8 mouse cellular contexts compared by ENCODE assay signal in genomic region chr3:88510421-88511289, GRCm38 (mm10). TPM values are rescaled to one million over a fixed set of nuclear protein-coding genes. Genes with fewer than 3 reads are reported as not detected.
DNase-seq lines count a peak whose midpoint lies in the region; ATAC-seq and TF ChIP-seq lines count a peak whose summit lies in the region.

No protein-coding gene starts in this region.

- peak; percentile 73 for DNase-seq in CD4-positive, CD25-positive, alpha-beta regulatory T cell, adult 2 months (ENCODE audit: low read depth, low spot score)
- DNase-seq in thymus, adult 2 months = no peak
- DNase-seq in thymus, postnatal 4 days = no peak
- DNase-seq in embryo, embryonic 9.5 days (ENCODE audit: extremely low spot score) = no peak
- no peak for DNase-seq in left cerebral cortex, adult 8-10 months (ENCODE audit: low spot score in 2 of 2)
- no peak for DNase-seq in lung, postnatal 36 days

- no peak for TF ChIP-seq POLR2A in thymus, adult 2 months (IDR thresholded peaks at IDR 0.05; ENCODE audit: control insufficient read depth, extremely low read depth, insufficient read depth, low read length, poor library complexity)

- no peak overlapping the region for H3K4me3 ChIP-seq in thymus, adult 2 months (ENCODE audit: control insufficient read depth, insufficient read depth, low read length)
- H3K4me3 ChIP-seq in liver, embryonic 12.5 days = peak overlapping the region; percentile 53

- 22% methylated on average over 13 of the region's 13 CpGs for WGBS in thymus, adult 2 months
- WGBS in liver, embryonic 12.5 days (ENCODE audit: insufficient replicate concordance) = 48% methylated on average over 13 of the region's 13 CpGs

- ATAC-seq in CD4-positive, CD25-positive, alpha-beta regulatory T cell, adult 4 months = no peak
- ATAC-seq in liver, embryonic 12.5 days = no peak

- no peaks in the 10 kb centered on the region for H3K36me3 ChIP-seq in thymus, adult 2 months (ENCODE audit: control insufficient read depth, insufficient read depth, low read length)
- no peaks in the 10 kb centered on the region for H3K36me3 ChIP-seq in liver, embryonic 12.5 days

- peaks cover 66% of the 10 kb centered on the region for H3K4me1 ChIP-seq in thymus, adult 2 months (replicated peaks; ENCODE audit: control insufficient read depth, insufficient read depth, low read length)
- peaks cover 83% of the 10 kb centered on the region for H3K4me1 ChIP-seq in liver, embryonic 12.5 days

- peak overlapping the region; percentile 84 for H3K4me2 ChIP-seq in liver, embryonic 12.5 days

- peak overlapping the region; percentile 70 for H3K9ac ChIP-seq in liver, embryonic 12.5 days

- TF ChIP-seq CTCF in thymus, adult 2 months (IDR thresholded peaks at IDR 0.05; ENCODE audit: borderline replicate concordance, control insufficient read depth, extremely low read depth, insufficient read depth, low read length, poor library complexity) = no peak

- peak overlapping the region; percentile 27; the same call in 1 of the 2 replicates for H3K27ac ChIP-seq in thymus, adult 2 months (ENCODE audit: control insufficient read depth, insufficient read depth, low read length)
- peak overlapping the region; percentile 77 for H3K27ac ChIP-seq in liver, embryonic 12.5 days

- no peaks in the 10 kb centered on the region for H3K27me3 ChIP-seq in thymus, adult 2 months (ENCODE audit: control insufficient read depth, insufficient read depth, low read length)
- peaks cover 8% of the 10 kb centered on the region for H3K27me3 ChIP-seq in liver, embryonic 12.5 days (replicated peaks)

- H3K9me3 ChIP-seq in liver, embryonic 12.5 days (replicated peaks) = no peaks in the 10 kb centered on the region

RNA-seq across cellular contexts. Expression of gene Lmna, which starts 0.9 kb away (rescaled TPM):
- polyA plus RNA-seq in CD4-positive, CD25-positive, alpha-beta regulatory T cell, adult 4 months (2017; shearing (Covaris generic)) = 1 to 10 TPM; 5.0 to 5.1 TPM
- 59.3 and 61.1 TPM in 2 replicates for polyA plus RNA-seq in thymus, adult 2 months (2012; rRNA removed)
- polyA plus RNA-seq in liver, embryonic 12.5 days (2016; fragmentation: Nextera tagmentation; extraction: Ambion mirVana) = 189 TPM in 2 replicates
- 10 to 100 TPM; 50.1 to 67.5 (median 60.3) TPM for total RNA-seq in left cerebral cortex, adult 8-10 months (2022)

RNA-seq across cellular contexts. Expression of gene Mex3a, which starts 21.5 kb away (rescaled TPM):
- polyA plus RNA-seq in CD4-positive, CD25-positive, alpha-beta regulatory T cell, adult 4 months (2017; shearing (Covaris generic)) = 1 to 10 TPM in 1 of 2 experiments, under 1 TPM in 1; 0.60 to 1.5 TPM
- 22.0 and 24.2 TPM in 2 replicates for polyA plus RNA-seq in thymus, adult 2 months (2012; rRNA removed)
- 2.8 and 3.1 TPM in 2 replicates for polyA plus RNA-seq in liver, embryonic 12.5 days (2016; fragmentation: Nextera tagmentation; extraction: Ambion mirVana)
- total RNA-seq in left cerebral cortex, adult 8-10 months (2022) = 1 to 10 TPM; 2.3 to 3.1 (median 2.6) TPM

RNA-seq across cellular contexts. Expression of gene Rab25, which starts 37.4 kb away (rescaled TPM):
- polyA plus RNA-seq in CD4-positive, CD25-positive, alpha-beta regulatory T cell, adult 4 months (2017; shearing (Covaris generic)) = not detected
- polyA plus RNA-seq in thymus, adult 2 months (2012; rRNA removed) = 6.3 and 9.3 TPM in 2 replicates
- 0.70 TPM in 1 of 2 replicates, not detected in the other for polyA plus RNA-seq in liver, embryonic 12.5 days (2016; fragmentation: Nextera tagmentation; extraction: Ambion mirVana)
- total RNA-seq in left cerebral cortex, adult 8-10 months (2022) = not detected

RNA-seq across cellular contexts. Expression of gene Lamtor2, which starts 42.2 kb away (rescaled TPM):
- polyA plus RNA-seq in CD4-positive, CD25-positive, alpha-beta regulatory T cell, adult 4 months (2017; shearing (Covaris generic)) = 100 to 1,000 TPM; 197 to 234 TPM
- polyA plus RNA-seq in thymus, adult 2 months (2012; rRNA removed) = 128 and 141 TPM in 2 replicates
- polyA plus RNA-seq in liver, embryonic 12.5 days (2016; fragmentation: Nextera tagmentation; extraction: Ambion mirVana) = 101 and 102 TPM in 2 replicates
- total RNA-seq in left cerebral cortex, adult 8-10 months (2022) = 100 to 1,000 TPM; 102 to 133 (median 110) TPM

RNA-seq across cellular contexts. Expression of gene Ubqln4, which starts 42.9 kb away (rescaled TPM):
- polyA plus RNA-seq in CD4-positive, CD25-positive, alpha-beta regulatory T cell, adult 4 months (2017; shearing (Covaris generic)) = 10 to 100 TPM; 11.9 to 12.0 TPM
- polyA plus RNA-seq in thymus, adult 2 months (2012; rRNA removed) = 80.5 and 82.1 TPM in 2 replicates
- 37.9 and 39.5 TPM in 2 replicates for polyA plus RNA-seq in liver, embryonic 12.5 days (2016; fragmentation: Nextera tagmentation; extraction: Ambion mirVana)
- total RNA-seq in left cerebral cortex, adult 8-10 months (2022) = 100 to 1,000 TPM; 121 to 142 (median 129) TPM
